ENCODE assay signal across 11 mouse cellular contexts in genomic region chr6:121143439-121143838, GRCm38 (mm10). TPM values are rescaled to one million over a fixed set of nuclear protein-coding genes. Genes with fewer than 3 reads are reported as not detected.
DNase-seq lines count a peak whose midpoint lies in the region; ATAC-seq and TF ChIP-seq lines count a peak whose summit lies in the region.
"Had no signal": no experiment of that assay in that cellular context is flagged by ENCODE, and none has a peak within 500 bp of the region (broad histone marks: within the 10 kb centered on the region; RNA-seq: fewer than 3 reads in every experiment).

No protein-coding gene starts in this region.

- H3K4me2 ChIP-seq in stomach, embryonic 15.5 days = no peak overlapping the region
- H3K4me2 ChIP-seq in stomach, postnatal 0 days (replicated peaks; ENCODE audit: low read depth) = no peak overlapping the region
- no peak overlapping the region for H3K4me2 ChIP-seq in midbrain, embryonic 13.5 days (replicated peaks)
- H3K4me2 ChIP-seq: forebrain, embryonic 12.5 days; heart, embryonic 13.5 days; midbrain, embryonic 12.5 days had no signal

- H3K27ac ChIP-seq in stomach, embryonic 15.5 days = no peak overlapping the region
- no peak overlapping the region for H3K27ac ChIP-seq in stomach, postnatal 0 days (replicated peaks)
- H3K27ac ChIP-seq in midbrain, embryonic 13.5 days = no peak overlapping the region
- H3K27ac ChIP-seq: forebrain, embryonic 12.5 days; midbrain, embryonic 12.5 days had no signal

- H3K4me1 ChIP-seq in stomach, embryonic 15.5 days = peaks cover 23% of the 10 kb centered on the region; the same call in 1 of the 2 replicates
- no peaks in the 10 kb centered on the region; the same call in 1 of the 2 replicates for H3K4me1 ChIP-seq in stomach, postnatal 0 days (replicated peaks; ENCODE audit: control insufficient read depth, insufficient read depth)
- peaks cover 15% of the 10 kb centered on the region for H3K4me1 ChIP-seq in midbrain, embryonic 13.5 days (replicated peaks)

- H3K4me3 ChIP-seq in stomach, embryonic 15.5 days (replicated peaks) = no peak overlapping the region
- no peak overlapping the region for H3K4me3 ChIP-seq in stomach, postnatal 0 days (ENCODE audit: low read depth, low read length)
- no peak overlapping the region for H3K4me3 ChIP-seq in midbrain, embryonic 13.5 days (replicated peaks)
- H3K4me3 ChIP-seq: forebrain, embryonic 12.5 days; heart, embryonic 13.5 days; midbrain, embryonic 12.5 days had no signal

- H3K9me3 ChIP-seq in stomach, embryonic 15.5 days = no peaks in the 10 kb centered on the region
- no peaks in the 10 kb centered on the region for H3K9me3 ChIP-seq in stomach, postnatal 0 days (ENCODE audit: control insufficient read depth, low read length)
- H3K9me3 ChIP-seq in midbrain, embryonic 13.5 days = no peaks in the 10 kb centered on the region
- H3K9me3 ChIP-seq: forebrain, embryonic 12.5 days; heart, embryonic 13.5 days; midbrain, embryonic 12.5 days had no signal

- peak; percentile 24; the same call in 1 of the 2 replicates for ATAC-seq in stomach, embryonic 15.5 days (ENCODE audit: insufficient read depth, low FRiP score, low read depth)
- ATAC-seq in stomach, postnatal 0 days (ENCODE audit: low FRiP score, low TSS enrichment) = no peak
- no peak for ATAC-seq in midbrain, embryonic 13.5 days

- no peaks in the 10 kb centered on the region for H3K27me3 ChIP-seq in stomach, embryonic 15.5 days (replicated peaks)
- no peaks in the 10 kb centered on the region for H3K27me3 ChIP-seq in stomach, postnatal 0 days (ENCODE audit: control insufficient read depth, insufficient read depth, low read length)
- H3K27me3 ChIP-seq in midbrain, embryonic 13.5 days = no peaks in the 10 kb centered on the region
- H3K27me3 ChIP-seq: forebrain, embryonic 12.5 days; heart, embryonic 13.5 days; midbrain, embryonic 12.5 days had no signal

- TF ChIP-seq CTCF in stomach, postnatal 0 days (IDR thresholded peaks at IDR 0.05; ENCODE audit: low read depth) = no peak

- no peak for TF ChIP-seq EP300 in stomach, postnatal 0 days (optimal IDR thresholded peaks at IDR 0.05)

- WGBS in stomach, embryonic 15.5 days = 80% methylated on average over 8 of the region's 8 CpGs
- WGBS in stomach, postnatal 0 days = 76% methylated on average over 8 of the region's 8 CpGs
- 85% methylated on average over 8 of the region's 8 CpGs for WGBS in midbrain, embryonic 13.5 days

- no peak overlapping the region for H3K9ac ChIP-seq in stomach, embryonic 15.5 days
- H3K9ac ChIP-seq in stomach, postnatal 0 days (ENCODE audit: low read length) = no peak overlapping the region
- no peak overlapping the region for H3K9ac ChIP-seq in midbrain, embryonic 13.5 days (replicated peaks)
- H3K9ac ChIP-seq: forebrain, embryonic 12.5 days; midbrain, embryonic 12.5 days had no signal

- DNase-seq in gastrocnemius, adult 18-20 months (ENCODE audit: low spot score) = peak; percentile 40
- DNase-seq in gastrocnemius, postnatal 10 days = no peak
- DNase-seq in stomach, postnatal 0 days (ENCODE audit: low spot score) = no peak
- DNase-seq in kidney, postnatal 14 days = peak; percentile 75
- DNase-seq in skeletal muscle tissue, adult 2 months (ENCODE audit: low read depth, low spot score) = peak; percentile 58
- DNase-seq in left cerebral cortex, postnatal 10 days (ENCODE audit: extremely low spot score in 1 of 2, low spot score in 2 of 2) = no peak

- no peaks in the 10 kb centered on the region for H3K36me3 ChIP-seq in stomach, embryonic 15.5 days
- no peaks in the 10 kb centered on the region for H3K36me3 ChIP-seq in stomach, postnatal 0 days (ENCODE audit: control insufficient read depth, insufficient read depth, low read length)
- no peaks in the 10 kb centered on the region for H3K36me3 ChIP-seq in midbrain, embryonic 13.5 days
- H3K36me3 ChIP-seq: forebrain, embryonic 12.5 days; heart, embryonic 13.5 days; midbrain, embryonic 12.5 days had no signal

- intact Hi-C loops in left cerebral cortex, postnatal 10 days (cut with DNase I) = no loop called here

RNA-seq across cellular contexts. Expression of gene Mical3, which starts 12.6 kb away (rescaled TPM):
- total RNA-seq in gastrocnemius, adult 18-20 months (2021) = 10 to 100 TPM; 46.0 to 59.0 TPM
- total RNA-seq in gastrocnemius, postnatal 10 days (2021) = 10 to 100 TPM; 65.2 to 82.4 TPM
- 10.7 and 11.7 TPM in 2 replicates for polyA plus RNA-seq in stomach, embryonic 15.5 days (2015; fragmentation: Nextera tagmentation; extraction: Ambion mirVana)
- polyA plus RNA-seq in stomach, postnatal 0 days (2015; fragmentation: Nextera tagmentation; extraction: Ambion mirVana) = 4.1 and 4.5 TPM in 2 replicates
- 29.7 and 35.7 TPM in 2 replicates for polyA plus RNA-seq in midbrain, embryonic 13.5 days (2015; fragmentation: Nextera tagmentation; extraction: Ambion mirVana)
- 100 to 1,000 TPM; 110 to 111 TPM for total RNA-seq in left cerebral cortex, postnatal 10 days (2021)

RNA-seq across cellular contexts. Expression of gene Pex26, which starts 40.0 kb away (rescaled TPM):
- 1 to 10 TPM; 2.9 TPM for total RNA-seq in gastrocnemius, adult 18-20 months (2021)
- total RNA-seq in gastrocnemius, postnatal 10 days (2021) = 1 to 10 TPM; 4.0 TPM
- 13.6 and 14.0 TPM in 2 replicates for polyA plus RNA-seq in stomach, embryonic 15.5 days (2015; fragmentation: Nextera tagmentation; extraction: Ambion mirVana)
- polyA plus RNA-seq in stomach, postnatal 0 days (2015; fragmentation: Nextera tagmentation; extraction: Ambion mirVana) = 6.2 and 6.5 TPM in 2 replicates
- 13.0 and 14.5 TPM in 2 replicates for polyA plus RNA-seq in midbrain, embryonic 13.5 days (2015; fragmentation: Nextera tagmentation; extraction: Ambion mirVana)
- total RNA-seq in left cerebral cortex, postnatal 10 days (2021) = 10 to 100 TPM; 13.9 to 15.1 TPM

Comparison
In these comparisons a context has a peak if more than half of its experiments do, and no peak if none do; other contexts are left out.
1. DNase-seq: peak in gastrocnemius, adult 18-20 months (single experiment), kidney, postnatal 14 days (single experiment) and skeletal muscle tissue, adult 2 months (single experiment); none in gastrocnemius, postnatal 10 days (single experiment), stomach, postnatal 0 days (single experiment) and left cerebral cortex, postnatal 10 days (0 of 2).